Mouse (Mus musculus): Measurements from ENCODE around the gene Ptcd1.

- TF ChIP-seq GATA1 (IDR thresholded peaks at IDR 0.05; ENCODE audit: low read depth, low read length) = no peak
- no peak for TF ChIP-seq TAL1 (IDR thresholded peaks at IDR 0.05; ENCODE audit: low read length)
- TF ChIP-seq BHLHE40 (IDR thresholded peaks at IDR 0.05; ENCODE audit: borderline replicate concordance, low read depth, low read length) = no peak
- no peak for TF ChIP-seq POLR2A (IDR thresholded peaks at IDR 0.05; ENCODE audit: control insufficient read depth in 1 of 2, insufficient read depth in 1 of 2, low read depth in 1 of 2, low read length in 2 of 2, poor library complexity in 1 of 2)
Observed at GRCm38 (mm10) chr5:145112566-145112965, 54.3 kb downstream of the Ptcd1 start.

Measured in MEL (cell line).